Mouse (Mus musculus) MEL (cell line): ENCODE measurements at regions not wholly inside any gene's neighbourhood (a gene's known extent, or its start where the extent isn't known, plus 50 kb on each side); places are given as distances from the start of the nearest gene placed in this dataset.

Experiments used
- BHLHE40 ChIP-seq: IDR thresholded peaks from 2 replicates; pipeline ENCODE4 v1.6.1; 2012; ENCODE audit warnings: low read depth, mild to moderate bottlenecking, inconsistent platforms, low read length, improper control_type of control experiment, borderline replicate concordance
- CHD1 ChIP-seq: IDR thresholded peaks from 2 replicates; pipeline ENCODE4 v1.6.1; 2012; ENCODE audit warnings: low read depth, mild to moderate bottlenecking, inconsistent platforms, low read length, improper control_type of control experiment
- CHD2 ChIP-seq: IDR thresholded peaks from 2 replicates; pipeline ENCODE4 v1.6.1; 2011; ENCODE audit warnings: low read length, improper control_type of control experiment
- CTCF ChIP-seq, 3 experiments: IDR thresholded peaks in 2 of 3; conservative IDR thresholded peaks in 1 of 3; 2 replicates each; pipeline ENCODE4 v1.5.1; 2011 to 2012; ENCODE audit warnings: low read length in 3 of 3, low read depth in 2 of 3, mild to moderate bottlenecking in 2 of 3, improper control_type of control experiment in 1 of 3, inconsistent platforms in 1 of 3, mixed read lengths in 1 of 3, moderate library complexity in 1 of 3; ENCODE audit not compliant: control insufficient read depth in 1 of 3, insufficient read depth in 1 of 3, poor library complexity in 1 of 3, severe bottlenecking in 1 of 3
- E2F4 ChIP-seq: IDR thresholded peaks from 2 replicates; pipeline ENCODE4 v1.6.1; 2011; ENCODE audit warnings: low read depth, low read length, improper control_type of control experiment, borderline replicate concordance
- EP300 ChIP-seq, 2 experiments: IDR thresholded peaks; 2 replicates each; pipeline ENCODE4 v1.6.1; 2011; ENCODE audit warnings: improper control_type of control experiment in 2 of 2, low read length in 2 of 2, low read depth in 1 of 2, mild to moderate bottlenecking in 1 of 2
- GATA1 ChIP-seq: IDR thresholded peaks from 2 replicates; pipeline ENCODE4 v1.6.1; 2011; ENCODE audit warnings: low read depth, low read length, improper control_type of control experiment
- KAT2A ChIP-seq: conservative IDR thresholded peaks from 2 replicates; pipeline ENCODE4 v1.6.1; 2012; ENCODE audit warnings: low read depth, low read length, improper control_type of control experiment, inconsistent platforms
- MAFK ChIP-seq: IDR thresholded peaks from 2 replicates; pipeline ENCODE4 v1.6.1; 2011; ENCODE audit warnings: low read depth, mild to moderate bottlenecking, low read length, improper control_type of control experiment, borderline replicate concordance
- MAX ChIP-seq: IDR thresholded peaks from 2 replicates; pipeline ENCODE4 v1.6.1; 2011; ENCODE audit warnings: low read length, improper control_type of control experiment
- MAZ ChIP-seq: IDR thresholded peaks from 2 replicates; pipeline ENCODE4 v1.6.1; 2012; ENCODE audit warnings: low read depth, mild to moderate bottlenecking, inconsistent platforms, low read length, improper control_type of control experiment
- NRF1 ChIP-seq: IDR thresholded peaks from 2 replicates; pipeline ENCODE4 v1.6.1; 2014; ENCODE audit warnings: low read depth, mild to moderate bottlenecking, inconsistent platforms, low read length, improper control_type of control experiment, moderate library complexity; ENCODE audit not compliant: poor library complexity, insufficient read depth, severe bottlenecking
- POLR2A ChIP-seq, 2 experiments: IDR thresholded peaks; 2 replicates each; pipeline ENCODE4 v1.6.1; 2011 to 2012; ENCODE audit warnings: low read length in 2 of 2, mild to moderate bottlenecking in 2 of 2, control low read depth in 1 of 2, improper control_type of control experiment in 1 of 2, low read depth in 1 of 2, moderate library complexity in 1 of 2; ENCODE audit not compliant: control insufficient read depth in 1 of 2, insufficient read depth in 1 of 2, poor library complexity in 1 of 2
- ZC3H11A ChIP-seq: IDR thresholded peaks from 2 replicates; pipeline ENCODE4 v1.6.1; 2012; ENCODE audit warnings: low read depth, mild to moderate bottlenecking, inconsistent platforms, low read length, improper control_type of control experiment

DNA sequence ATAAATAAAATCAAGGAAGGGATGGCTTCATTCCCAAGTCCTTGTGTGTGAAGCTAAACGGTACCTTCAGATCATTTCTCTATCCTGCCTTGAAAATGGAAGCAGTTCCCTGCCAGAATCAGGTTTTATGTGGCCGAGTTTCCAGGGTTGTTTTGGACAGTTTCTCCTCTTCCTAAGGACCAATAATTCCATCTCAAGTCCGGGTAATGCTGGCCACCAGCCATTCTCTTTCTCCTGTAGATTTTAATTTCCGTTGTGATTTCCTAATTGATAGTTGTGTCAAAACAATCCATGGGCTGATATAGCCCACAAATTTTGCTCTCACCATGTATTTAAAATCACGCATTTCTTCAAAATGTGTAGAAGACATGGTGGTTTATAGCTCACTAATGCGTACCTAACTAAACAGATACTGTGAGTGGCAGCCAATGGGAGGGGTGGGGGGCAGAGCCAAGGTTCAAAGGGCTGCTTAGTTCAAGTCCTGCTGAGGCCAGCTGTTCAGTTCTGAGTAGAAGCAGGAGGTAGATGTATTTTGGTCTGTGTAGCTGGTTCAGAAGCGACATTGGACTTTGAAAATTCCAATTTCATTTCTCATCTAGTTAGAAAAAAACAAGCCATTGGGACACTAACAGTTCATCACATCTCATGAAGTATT, 129.2 kb upstream of the Kctd3 start:
- TF ChIP-seq EP300 (IDR thresholded peaks at IDR 0.05; ENCODE audit: low read depth in 1 of 2, low read length in 2 of 2) (no peak), POLR2A (IDR thresholded peaks at IDR 0.05; ENCODE audit: control insufficient read depth in 1 of 2, insufficient read depth in 1 of 2, low read depth in 1 of 2, low read length in 2 of 2, poor library complexity in 1 of 2) (no peak), CHD2 (no peak), MAZ (no peak), E2F4 (no peak), BHLHE40 (no peak), CTCF (IDR thresholded peaks at IDR 0.05 in 2 of 3, conservative IDR thresholded peaks at IDR 0.05 in 1 of 3; ENCODE audit: control insufficient read depth in 1 of 3, insufficient read depth in 1 of 3, low read depth in 2 of 3, low read length in 3 of 3, poor library complexity in 1 of 3, severe bottlenecking in 1 of 3) (no peak), GATA1 (no peak), CHD1 (no peak), NRF1 (no peak), MAFK (no peak), MAX (no peak), ZC3H11A (no peak), KAT2A (no peak)
